Mouse (Mus musculus) brain, embryonic 14.5 days (tissue): Measurements from ENCODE around the gene Phactr3.

Source experiments
- CTCF ChIP-seq: fragments of 200-500 bp; IDR thresholded peaks from 2 replicates; pipeline ENCODE4 v1.5.1; 2012; ENCODE audit warnings: inconsistent platforms, mild to moderate bottlenecking, moderate library complexity, borderline replicate concordance; ENCODE audit not compliant: insufficient read depth, insufficient read length; ENCODE audit errors: extremely low read depth
- POLR2A ChIP-seq: fragments of 200-500 bp; IDR thresholded peaks from 2 replicates; pipeline ENCODE4 v1.6.1; 2012; ENCODE audit warnings: mild to moderate bottlenecking, inconsistent platforms, borderline replicate concordance; ENCODE audit not compliant: poor library complexity, insufficient read depth, insufficient read length, severe bottlenecking; ENCODE audit errors: extremely low read depth

DNA sequence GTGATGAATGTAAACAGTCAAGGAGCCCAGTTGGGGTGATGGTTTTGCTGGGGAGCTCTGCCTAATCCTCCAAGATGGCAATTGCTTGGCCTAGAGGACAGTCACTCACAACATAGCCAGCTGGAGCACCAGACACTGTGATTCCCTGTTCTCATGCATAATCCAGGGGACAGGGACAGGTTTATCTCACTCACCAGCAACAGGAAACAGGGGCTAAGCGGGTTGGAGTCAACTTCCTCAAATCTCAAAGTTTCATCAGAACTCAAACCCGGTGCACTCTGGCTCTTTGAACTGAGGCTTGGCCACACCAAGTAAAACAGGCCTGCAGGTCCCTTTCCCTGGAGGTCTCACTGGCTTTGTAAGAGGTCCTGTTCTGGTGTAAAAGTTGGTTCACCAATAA lies 119.7 kb downstream of the Phactr3 start:
- TF ChIP-seq POLR2A (no peak), CTCF (no peak)
